7 mouse cellular contexts compared by ENCODE assay signal in the genomic region with DNA sequence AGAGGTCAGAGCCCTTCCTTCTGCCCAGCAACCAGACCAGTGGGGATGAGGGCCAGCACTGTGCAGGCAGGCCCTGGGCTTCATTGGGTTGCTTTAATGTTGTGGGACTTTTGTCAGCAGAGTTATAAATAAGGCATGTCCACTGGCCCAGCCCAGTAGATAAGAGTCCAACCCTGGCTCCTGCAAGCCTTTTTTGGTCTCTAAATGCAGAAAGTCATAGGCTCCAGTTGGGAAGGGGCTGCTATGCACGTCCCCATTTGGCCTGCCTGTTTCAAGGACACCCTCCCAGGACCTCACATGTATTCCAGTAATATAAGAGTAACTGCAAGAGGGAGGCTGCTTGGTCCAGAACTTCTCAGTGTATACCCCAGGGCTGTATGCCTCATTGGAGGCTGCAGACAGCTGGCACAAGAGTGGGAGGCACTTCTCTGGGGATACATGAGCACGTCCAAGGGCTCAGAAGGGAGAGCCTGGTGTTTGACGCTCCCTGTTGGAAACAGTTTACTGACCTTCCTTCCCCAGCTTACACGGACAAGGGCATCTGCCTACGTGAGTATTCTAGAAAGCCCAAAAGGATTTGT. TPM values are rescaled to one million over a fixed set of nuclear protein-coding genes. Genes with fewer than 3 reads are reported as not detected.
DNase-seq lines count a peak whose midpoint lies in the region; ATAC-seq and TF ChIP-seq lines count a peak whose summit lies in the region.

A gene (minus strand): TSS at position 324 of the 581 bp plus-strand sequence.

- no peak for ATAC-seq in midbrain, embryonic 14.5 days (ENCODE audit: low FRiP score, low TSS enrichment)
- ATAC-seq in midbrain, embryonic 11.5 days (ENCODE audit: low FRiP score): no peak
- ATAC-seq in intestine, embryonic 15.5 days: peak; percentile 53; the same call in 1 of the 2 replicates
- ATAC-seq in stomach, embryonic 16.5 days (ENCODE audit: insufficient read depth, low FRiP score): 0 out of 2 replicates have a peak, but pooled peaks have one; percentile 33

- H3K27me3 ChIP-seq in midbrain, embryonic 14.5 days (ENCODE audit: control insufficient read depth, insufficient read depth, low read length): no peaks in the 10 kb centered on the region
- no peaks in the 10 kb centered on the region for H3K27me3 ChIP-seq in midbrain, embryonic 11.5 days (ENCODE audit: control insufficient read depth, insufficient read depth, low read length)
- no peaks in the 10 kb centered on the region for H3K27me3 ChIP-seq in heart, adult 2 months (ENCODE audit: control insufficient read depth, insufficient read depth, low read length)
- H3K27me3 ChIP-seq in intestine, embryonic 15.5 days (replicated peaks): no peaks in the 10 kb centered on the region
- H3K27me3 ChIP-seq in stomach, embryonic 16.5 days (ENCODE audit: control insufficient read depth, insufficient read depth, low read length): no peaks in the 10 kb centered on the region

- H3K9ac ChIP-seq in midbrain, embryonic 14.5 days (replicated peaks; ENCODE audit: low read length): no peak within 1 kb of the TSS
- H3K9ac ChIP-seq in midbrain, embryonic 11.5 days (ENCODE audit: low read length): no peak within 1 kb of the TSS
- H3K9ac ChIP-seq in heart, adult 2 months (ENCODE audit: low read depth, low read length): peak within 1 kb of the TSS; percentile 93
- no peak within 1 kb of the TSS for H3K9ac ChIP-seq in intestine, embryonic 15.5 days
- no peak within 1 kb of the TSS for H3K9ac ChIP-seq in stomach, embryonic 16.5 days (ENCODE audit: low read length)

- H3K4me2 ChIP-seq in midbrain, embryonic 14.5 days (ENCODE audit: low read length): no peak within 1 kb of the TSS
- H3K4me2 ChIP-seq in midbrain, embryonic 11.5 days: no peak within 1 kb of the TSS
- no peak within 1 kb of the TSS for H3K4me2 ChIP-seq in intestine, embryonic 15.5 days (replicated peaks)
- H3K4me2 ChIP-seq in stomach, embryonic 16.5 days (ENCODE audit: low read depth, low read length): no peak within 1 kb of the TSS

- peak; percentile 94 for TF ChIP-seq POLR2A in heart, adult 2 months (IDR thresholded peaks at IDR 0.05; ENCODE audit: insufficient read depth, low read depth, low read length)

- no peak for DNase-seq in midbrain, embryonic 14.5 days
- DNase-seq in midbrain, embryonic 11.5 days (ENCODE audit: low spot score, missing footprints): no peak
- DNase-seq in heart, adult 2 months: peak; percentile 51 to 69
- DNase-seq in liver: no peak
- no peak for DNase-seq in cerebellum, adult 11 months

- H3K79me2 ChIP-seq in heart, adult 2 months (replicated peaks; ENCODE audit: control insufficient read depth, insufficient read depth, low read length): no peaks in the 10 kb centered on the region

- intact Hi-C loops in heart, adult 2 months (cut with DNase I): loop anchor here (2.0 to 5.0 kb wide), 3 partner anchors 41 to 64 kb away; no protein-coding TSS in a partner anchor

- 82% methylated on average over 5 of the region's 5 CpGs for WGBS in midbrain, embryonic 14.5 days
- WGBS in midbrain, embryonic 11.5 days: 80% methylated on average over 5 of the region's 5 CpGs
- 52% methylated on average over 5 of the region's 5 CpGs for WGBS in heart, adult 2 months
- WGBS in intestine, embryonic 15.5 days: 62% methylated on average over 5 of the region's 5 CpGs
- WGBS in stomach, embryonic 16.5 days: 67% methylated on average over 5 of the region's 5 CpGs

- H3K27ac ChIP-seq in midbrain, embryonic 14.5 days (replicated peaks; ENCODE audit: low read depth, low read length): no peak within 1 kb of the TSS
- no peak within 1 kb of the TSS for H3K27ac ChIP-seq in midbrain, embryonic 11.5 days (ENCODE audit: low read depth, low read length)
- H3K27ac ChIP-seq in heart, adult 2 months: peak within 1 kb of the TSS; percentile 95
- peak within 1 kb of the TSS; percentile 23; the same call in 1 of the 2 replicates for H3K27ac ChIP-seq in intestine, embryonic 15.5 days
- no peak within 1 kb of the TSS; the same call in 1 of the 2 replicates for H3K27ac ChIP-seq in stomach, embryonic 16.5 days (ENCODE audit: low read length)

- H3K4me3 ChIP-seq in midbrain, embryonic 14.5 days (replicated peaks; ENCODE audit: low read depth, low read length): no peak within 1 kb of the TSS
- H3K4me3 ChIP-seq in midbrain, embryonic 11.5 days (ENCODE audit: low read depth, low read length): no peak within 1 kb of the TSS
- H3K4me3 ChIP-seq in heart, adult 2 months: peak within 1 kb of the TSS; percentile 58
- no peak within 1 kb of the TSS for H3K4me3 ChIP-seq in intestine, embryonic 15.5 days (replicated peaks)
- H3K4me3 ChIP-seq in stomach, embryonic 16.5 days (replicated peaks; ENCODE audit: low read length): no peak within 1 kb of the TSS

- H3K36me3 ChIP-seq in midbrain, embryonic 14.5 days (ENCODE audit: control insufficient read depth, insufficient read depth, low read length): no peaks in the 10 kb centered on the region
- H3K36me3 ChIP-seq in midbrain, embryonic 11.5 days (ENCODE audit: control insufficient read depth, insufficient read depth, low read length): no peaks in the 10 kb centered on the region
- no peaks in the 10 kb centered on the region for H3K36me3 ChIP-seq in heart, adult 2 months (ENCODE audit: control insufficient read depth, insufficient read depth, low read length)
- H3K36me3 ChIP-seq in intestine, embryonic 15.5 days: no peaks in the 10 kb centered on the region
- H3K36me3 ChIP-seq in stomach, embryonic 16.5 days (ENCODE audit: control insufficient read depth, insufficient read depth, low read length): no peaks in the 10 kb centered on the region

- no peaks in the 10 kb centered on the region for H3K4me1 ChIP-seq in midbrain, embryonic 14.5 days (ENCODE audit: control insufficient read depth, insufficient read depth, low read length)
- H3K4me1 ChIP-seq in midbrain, embryonic 11.5 days (ENCODE audit: control insufficient read depth, insufficient read depth, low read length): no peaks in the 10 kb centered on the region
- H3K4me1 ChIP-seq in heart, adult 2 months (ENCODE audit: control insufficient read depth, insufficient read depth, low read length): no peaks in the 10 kb centered on the region; the same call in 1 of the 2 replicates
- H3K4me1 ChIP-seq in intestine, embryonic 15.5 days (replicated peaks): peaks cover 9% of the 10 kb centered on the region; the same call in 1 of the 2 replicates
- H3K4me1 ChIP-seq in stomach, embryonic 16.5 days (ENCODE audit: control insufficient read depth, insufficient read depth, low read length): peaks cover 7% of the 10 kb centered on the region; the same call in 1 of the 2 replicates

- no peak for TF ChIP-seq CTCF in heart, adult 2 months (IDR thresholded peaks at IDR 0.05)

- H3K9me3 ChIP-seq in midbrain, embryonic 14.5 days (ENCODE audit: control insufficient read depth, low read length): no peaks in the 10 kb centered on the region
- no peaks in the 10 kb centered on the region for H3K9me3 ChIP-seq in midbrain, embryonic 11.5 days (ENCODE audit: control insufficient read depth, low read length)
- no peaks in the 10 kb centered on the region for H3K9me3 ChIP-seq in intestine, embryonic 15.5 days
- no peaks in the 10 kb centered on the region for H3K9me3 ChIP-seq in stomach, embryonic 16.5 days (replicated peaks; ENCODE audit: control insufficient read depth, low read length)

- peak; percentile 77 for TF ChIP-seq EP300 in heart, adult 2 months (IDR thresholded peaks at IDR 0.05; ENCODE audit: insufficient read depth, low read depth, low read length)

RNA-seq across cellular contexts. Expression of the gene that starts here (rescaled TPM):
- polyA plus RNA-seq in midbrain, embryonic 14.5 days (2014; fragmentation: Nextera tagmentation; extraction: Ambion mirVana): 17.4 and 18.5 TPM in 2 replicates
- 6.5 and 8.2 TPM in 2 replicates for polyA plus RNA-seq in midbrain, embryonic 11.5 days (2014; fragmentation: Nextera tagmentation; extraction: Ambion mirVana)
- total RNA-seq in heart, adult 2 months (2021): 1,000 to 10,000 TPM; 1,721 to 1,764 TPM
- polyA plus RNA-seq in heart, adult 2 months (2012; rRNA removed): 1,853 and 3,161 TPM in 2 replicates
- 54.5 and 58.0 TPM in 2 replicates for polyA plus RNA-seq in intestine, embryonic 15.5 days (2015; fragmentation: Nextera tagmentation; extraction: Ambion mirVana)
- polyA plus RNA-seq in stomach, embryonic 16.5 days (2015; fragmentation: Nextera tagmentation; extraction: Ambion mirVana): 91.2 and 98.1 TPM in 2 replicates

Comparison
In these comparisons a context has a peak if more than half of its experiments do, and no peak if none do; other contexts are left out.
1. RNA of the gene that starts here (polyA plus RNA-seq): 1,853 to 3,161 TPM in heart, adult 2 months; 91.2 to 98.1 TPM in stomach, embryonic 16.5 days, 54.5 to 58.0 TPM in intestine, embryonic 15.5 days, 17.4 to 18.5 TPM in midbrain, embryonic 14.5 days and 6.5 to 8.2 TPM in midbrain, embryonic 11.5 days; every median in the first group is over 10 times any median in the second.
2. ATAC-seq: peak in intestine, embryonic 15.5 days (single experiment) and stomach, embryonic 16.5 days (single experiment); none in midbrain, embryonic 14.5 days (single experiment) and midbrain, embryonic 11.5 days (single experiment).
3. DNase-seq: peak in heart, adult 2 months (2 of 2); none in midbrain, embryonic 14.5 days (single experiment), midbrain, embryonic 11.5 days (single experiment), liver (single experiment) and cerebellum, adult 11 months (single experiment).
4. H3K27ac ChIP-seq: peak in heart, adult 2 months (single experiment) and intestine, embryonic 15.5 days (single experiment); none in midbrain, embryonic 14.5 days (single experiment), midbrain, embryonic 11.5 days (single experiment) and stomach, embryonic 16.5 days (single experiment).